Mouse (Mus musculus): Measurements from ENCODE around the gene Atp2b1. TPM values are rescaled to one million over a fixed set of nuclear protein-coding genes. Genes with fewer than 3 reads are reported as not detected.
A peak's percentile ranks its signal among the peaks of the same experiment; 100 is the strongest.

The Atp2b1 gene
- polyA plus RNA-seq, 1 experiment from 2014 or later, result 168 TPM

DNA sequence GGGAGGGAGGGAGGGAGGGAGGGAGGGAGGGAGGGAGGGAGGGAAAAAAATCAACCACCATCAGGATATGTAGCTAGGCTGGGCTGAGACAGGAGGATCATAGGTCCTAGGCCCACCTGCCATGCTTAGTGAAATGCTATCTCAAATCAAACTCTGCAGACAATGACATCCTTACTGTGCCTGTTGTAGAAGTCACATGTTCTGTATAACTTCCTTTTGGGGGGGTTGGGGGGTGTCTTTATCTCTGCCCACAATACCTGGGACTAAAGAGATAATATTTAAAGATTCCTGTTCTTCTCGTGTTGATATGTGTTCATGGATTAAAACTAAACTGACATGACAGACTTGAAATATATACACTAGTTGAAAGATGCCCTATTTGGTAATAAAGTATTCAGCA, 35.5 kb downstream of the Atp2b1 start:
- 76% methylated on average over 1 of the region's 1 CpGs for WGBS
- Histone ChIP-seq H3K4me1 (peaks cover 27% of the 10 kb centered on the region), H3K4me3 (replicated peaks) (no peak overlapping the region), H3K4me2 (no peak overlapping the region), H3K27me3 (no peaks in the 10 kb centered on the region), H3K36me3 (no peaks in the 10 kb centered on the region), H3K9me3 (replicated peaks) (no peaks in the 10 kb centered on the region), H3K27ac (no peak overlapping the region), H3K9ac (no peak overlapping the region)
- no peak for ATAC-seq (replicated peaks; ENCODE audit: low FRiP score)

GRCm38 (mm10) chr10:98951286-98952270, 37.4 kb downstream of the Atp2b1 start:
- H3K36me3 ChIP-seq, result no peaks in the 10 kb centered on the region
- no peak overlapping the region for H3K27ac ChIP-seq
- WGBS, result 63% methylated on average over 17 of the region's 17 CpGs
- peak; percentile 73 for ATAC-seq (replicated peaks; ENCODE audit: low FRiP score)
- no peak overlapping the region for H3K4me2 ChIP-seq
- no peaks in the 10 kb centered on the region for H3K9me3 ChIP-seq (replicated peaks)
- H3K4me3 ChIP-seq (replicated peaks), result no peak overlapping the region
- H3K27me3 ChIP-seq, result no peaks in the 10 kb centered on the region
- H3K9ac ChIP-seq, result no peak overlapping the region
- H3K4me1 ChIP-seq, result peaks cover 25% of the 10 kb centered on the region

DNA sequence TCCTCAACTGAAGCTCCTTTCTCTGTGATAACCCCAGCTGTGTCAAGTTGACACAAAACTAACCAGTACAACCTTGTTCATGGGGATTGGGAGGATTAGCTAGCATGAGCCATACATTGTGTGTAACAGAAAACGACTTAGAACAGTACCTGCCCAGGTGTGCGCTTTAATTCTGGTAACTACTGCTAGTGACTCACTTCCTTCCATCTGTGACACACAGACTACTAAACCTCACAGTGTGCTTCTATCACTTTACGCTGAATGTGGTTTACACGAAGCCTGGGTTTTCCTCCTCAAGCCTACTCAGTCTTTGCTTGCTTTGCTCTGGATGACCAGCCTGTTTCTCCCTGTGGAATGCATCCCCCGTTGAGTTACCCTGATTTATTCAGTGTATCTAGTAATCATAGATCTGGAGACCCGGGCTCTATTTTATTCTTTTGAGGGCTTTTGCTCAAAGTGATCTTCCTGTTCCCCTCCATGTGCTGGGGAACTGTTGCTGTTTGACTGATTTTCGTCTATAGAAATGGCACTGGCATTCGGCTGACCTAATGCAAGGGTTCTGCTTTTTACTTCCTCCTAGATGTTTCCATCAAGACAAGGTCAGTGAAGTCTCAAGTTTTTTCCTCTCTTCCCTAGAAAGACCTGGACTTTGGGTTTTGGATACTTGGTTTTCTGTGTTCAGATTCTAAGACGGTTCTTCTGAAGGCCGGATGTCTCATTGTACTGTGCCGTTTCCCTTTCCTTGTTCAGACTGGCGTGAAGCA, 40.2 kb downstream of the Atp2b1 start:
- Histone ChIP-seq H3K27ac (no peak overlapping the region), H3K36me3 (no peaks in the 10 kb centered on the region), H3K4me3 (replicated peaks) (no peak overlapping the region), H3K9ac (no peak overlapping the region), H3K9me3 (replicated peaks) (no peaks in the 10 kb centered on the region), H3K4me1 (peaks cover 26% of the 10 kb centered on the region), H3K4me2 (no peak overlapping the region), H3K27me3 (no peaks in the 10 kb centered on the region)
- ATAC-seq (replicated peaks; ENCODE audit: low FRiP score), result no peak
- 87% methylated on average over 12 of the region's 12 CpGs for WGBS

GRCm38 (mm10) chr10:98956124-98956523, 41.9 kb downstream of the Atp2b1 start:
- WGBS, result 96% methylated on average over 3 of the region's 3 CpGs
- no peaks in the 10 kb centered on the region for H3K36me3 ChIP-seq
- H3K4me3 ChIP-seq (replicated peaks), result no peak overlapping the region
- no peaks in the 10 kb centered on the region for H3K27me3 ChIP-seq
- no peak for ATAC-seq (replicated peaks; ENCODE audit: low FRiP score)
- no peak overlapping the region for H3K27ac ChIP-seq
- no peak overlapping the region for H3K9ac ChIP-seq
- no peak overlapping the region for H3K4me2 ChIP-seq
- H3K4me1 ChIP-seq, result peaks cover 22% of the 10 kb centered on the region
- H3K9me3 ChIP-seq (replicated peaks), result no peaks in the 10 kb centered on the region

- Histone ChIP-seq H3K4me3 (replicated peaks) (no peak overlapping the region), H3K36me3 (no peaks in the 10 kb centered on the region), H3K9ac (no peak overlapping the region), H3K27ac (no peak overlapping the region), H3K4me2 (no peak overlapping the region), H3K4me1 (peaks cover 12% of the 10 kb centered on the region), H3K27me3 (no peaks in the 10 kb centered on the region), H3K9me3 (replicated peaks) (no peaks in the 10 kb centered on the region)
- WGBS, result 30% methylated on average over 4 of the region's 4 CpGs
- ATAC-seq (replicated peaks; ENCODE audit: low FRiP score), result no peak
Measured at GRCm38 (mm10) chr10:98958752-98959151, 44.5 kb downstream of the Atp2b1 start.

DNA sequence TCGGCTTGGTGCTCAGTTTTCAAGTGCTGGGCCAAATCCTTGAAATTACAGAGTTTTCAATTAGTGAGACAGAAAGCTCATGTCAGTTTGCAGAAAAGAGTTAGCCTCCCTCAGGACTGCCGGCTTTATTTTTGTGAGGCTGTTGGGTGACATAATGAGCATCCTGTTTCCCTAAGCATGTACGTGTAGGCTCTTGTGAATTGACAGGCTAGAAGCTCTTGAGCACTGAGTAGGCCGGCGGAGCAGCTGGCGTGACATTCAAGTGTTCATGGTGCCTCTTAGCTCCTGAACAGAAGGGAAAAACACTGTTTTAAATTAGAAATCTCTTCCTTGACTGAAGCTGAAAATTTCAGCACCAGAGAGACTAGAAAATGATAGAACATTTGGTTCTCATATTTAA, 45.2 kb downstream of the Atp2b1 start:
- Histone ChIP-seq H3K9me3 (replicated peaks) (no peaks in the 10 kb centered on the region), H3K4me3 (replicated peaks) (no peak overlapping the region), H3K4me1 (peaks cover 12% of the 10 kb centered on the region), H3K27me3 (no peaks in the 10 kb centered on the region), H3K36me3 (no peaks in the 10 kb centered on the region), H3K27ac (no peak overlapping the region), H3K4me2 (no peak overlapping the region), H3K9ac (no peak overlapping the region)
- no peak for ATAC-seq (replicated peaks; ENCODE audit: low FRiP score)
- WGBS, result 70% methylated on average over 6 of the region's 6 CpGs

DNA sequence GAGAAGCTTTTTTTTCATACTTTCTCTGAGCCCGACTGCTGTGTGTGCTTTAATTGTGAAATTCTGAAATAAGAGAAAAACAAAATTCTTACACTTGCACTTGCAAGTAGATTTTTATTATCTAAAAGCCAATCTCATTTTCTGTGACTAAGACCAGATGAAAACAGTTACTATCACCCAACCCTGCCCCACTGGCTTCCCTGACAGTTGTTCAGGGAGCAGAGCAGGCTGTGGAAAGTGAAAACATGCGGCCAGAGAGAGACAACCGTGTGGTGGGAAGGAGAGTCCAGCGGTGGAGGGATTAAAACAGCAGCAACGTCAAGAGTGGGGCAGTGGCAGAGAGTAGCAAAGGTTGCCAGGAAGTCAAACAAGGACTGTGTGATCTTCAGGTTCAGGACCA, 46.7 kb downstream of the Atp2b1 start:
- Histone ChIP-seq H3K9me3 (replicated peaks) (no peaks in the 10 kb centered on the region), H3K27me3 (no peaks in the 10 kb centered on the region), H3K27ac (no peak overlapping the region), H3K36me3 (no peaks in the 10 kb centered on the region), H3K4me3 (replicated peaks) (no peak overlapping the region), H3K4me1 (peaks cover 17% of the 10 kb centered on the region), H3K4me2 (no peak overlapping the region), H3K9ac (no peak overlapping the region)
- WGBS, result 63% methylated on average over 5 of the region's 5 CpGs
- no peak for ATAC-seq (replicated peaks; ENCODE audit: low FRiP score)

DNA sequence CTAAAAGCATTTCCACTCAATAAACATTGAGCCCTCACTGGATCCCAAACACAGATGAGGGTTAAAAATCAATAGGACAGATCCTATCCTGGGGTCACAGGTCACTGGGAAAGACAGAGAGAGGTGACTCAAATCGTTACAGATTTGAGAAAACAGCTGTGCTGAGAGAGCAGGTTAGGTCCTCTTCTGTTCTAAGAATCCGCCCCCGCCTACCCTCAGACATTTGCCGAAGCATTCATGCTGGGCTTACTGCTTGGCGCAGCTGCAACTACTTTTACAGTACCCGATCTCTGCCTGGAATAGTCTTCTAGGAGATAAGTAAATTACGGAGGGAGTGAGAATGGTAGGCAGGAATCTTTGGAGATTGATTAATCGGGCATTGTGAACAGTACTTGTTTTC, 47.9 kb downstream of the Atp2b1 start:
- no peak overlapping the region for H3K4me2 ChIP-seq
- no peaks in the 10 kb centered on the region for H3K9me3 ChIP-seq (replicated peaks)
- H3K9ac ChIP-seq, result no peak overlapping the region
- H3K36me3 ChIP-seq, result no peaks in the 10 kb centered on the region
- H3K27ac ChIP-seq, result no peak overlapping the region
- peaks cover 28% of the 10 kb centered on the region for H3K4me1 ChIP-seq
- no peaks in the 10 kb centered on the region for H3K27me3 ChIP-seq
- WGBS, result 67% methylated on average over 8 of the region's 8 CpGs
- ATAC-seq (replicated peaks; ENCODE audit: low FRiP score), result no peak
- no peak overlapping the region for H3K4me3 ChIP-seq (replicated peaks)

DNA sequence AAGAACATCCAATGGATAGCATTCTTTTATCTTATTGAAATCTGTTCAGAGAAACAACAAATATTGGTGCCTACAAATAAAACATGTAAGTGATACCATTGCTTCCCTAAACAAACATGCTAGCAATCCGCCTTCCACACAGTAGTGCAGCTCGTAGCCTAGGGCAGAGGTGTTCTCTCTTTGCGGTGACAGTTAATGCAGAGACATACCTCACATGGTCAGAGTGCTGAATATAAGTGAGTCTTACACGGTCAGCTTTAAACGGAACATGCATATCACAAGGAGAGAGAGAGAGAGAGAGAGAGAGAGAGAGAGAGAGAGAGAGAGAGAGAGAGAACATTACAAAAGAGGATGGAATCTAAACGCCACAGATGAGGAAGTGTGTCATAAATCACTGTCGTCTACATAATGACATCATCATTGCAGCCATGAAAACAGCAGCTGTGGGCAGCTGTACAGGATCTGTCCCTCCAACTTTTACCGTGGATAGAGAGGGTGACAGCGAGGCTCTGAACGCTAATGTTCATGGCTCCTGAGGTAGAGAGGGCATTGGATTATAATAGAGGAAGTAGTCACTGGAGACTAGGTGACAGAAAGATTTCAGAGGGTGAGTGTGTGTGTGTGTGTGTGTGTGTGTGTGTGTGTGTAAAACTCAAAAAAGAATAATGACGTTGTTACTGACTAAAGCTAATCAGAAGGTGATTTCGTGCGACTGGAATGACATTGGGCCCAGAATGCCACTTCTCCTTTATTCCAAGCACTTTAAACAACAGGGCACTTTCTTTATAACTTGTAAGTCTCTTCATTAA, 52.4 kb downstream of the Atp2b1 start:
- no peak overlapping the region for H3K4me3 ChIP-seq (replicated peaks)
- peaks cover 14% of the 10 kb centered on the region for H3K36me3 ChIP-seq
- peaks cover 26% of the 10 kb centered on the region for H3K4me1 ChIP-seq
- H3K27me3 ChIP-seq, result no peaks in the 10 kb centered on the region
- ATAC-seq (replicated peaks; ENCODE audit: low FRiP score), result peak; percentile 85
- H3K27ac ChIP-seq, result peak overlapping the region; percentile 41; the same call in 1 of the 2 replicates
- WGBS, result 32% methylated on average over 13 of the region's 13 CpGs
- no peaks in the 10 kb centered on the region for H3K9me3 ChIP-seq (replicated peaks)
- no peak overlapping the region for H3K4me2 ChIP-seq
- no peak overlapping the region for H3K9ac ChIP-seq

GRCm38 (mm10) chr10:98967240-98967891, 53.2 kb downstream of the Atp2b1 start:
- Histone ChIP-seq H3K27ac (peak overlapping the region; percentile 0; the same call in 1 of the 2 replicates), H3K36me3 (peaks cover 16% of the 10 kb centered on the region), H3K4me3 (replicated peaks) (no peak overlapping the region), H3K4me2 (no peak overlapping the region), H3K9ac (no peak overlapping the region), H3K9me3 (replicated peaks) (no peaks in the 10 kb centered on the region), H3K4me1 (peaks cover 28% of the 10 kb centered on the region), H3K27me3 (no peaks in the 10 kb centered on the region)
- ATAC-seq (replicated peaks; ENCODE audit: low FRiP score), result no peak
- WGBS, result 55% methylated on average over 15 of the region's 15 CpGs

DNA sequence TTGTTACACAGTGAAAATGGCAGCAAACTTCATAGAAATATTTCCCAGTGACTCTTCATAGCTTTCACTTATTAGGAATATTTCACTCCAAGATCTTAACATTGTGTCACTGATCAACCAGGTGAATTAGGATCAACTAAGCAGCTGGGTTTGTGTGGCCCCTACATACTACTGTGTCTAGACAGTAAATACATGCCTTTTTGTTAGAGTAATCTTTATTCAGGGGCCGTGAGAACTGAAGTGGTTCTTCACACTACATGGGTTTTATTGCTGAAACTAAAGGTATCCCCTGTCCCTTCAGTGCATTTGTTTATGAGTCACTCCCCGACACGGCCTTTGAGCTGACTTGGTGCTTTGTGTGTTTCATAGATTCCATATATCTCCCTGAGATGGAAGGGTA, 56.7 kb downstream of the Atp2b1 start:
- H3K9me3 ChIP-seq (replicated peaks), result no peaks in the 10 kb centered on the region
- H3K27ac ChIP-seq, result no peak overlapping the region
- 50% methylated on average over 3 of the region's 3 CpGs for WGBS
- no peak overlapping the region for H3K4me3 ChIP-seq (replicated peaks)
- peaks cover 16% of the 10 kb centered on the region for H3K36me3 ChIP-seq
- ATAC-seq (replicated peaks; ENCODE audit: low FRiP score), result peak; percentile 37; the same call in 1 of the 2 replicates
- peaks cover 42% of the 10 kb centered on the region for H3K4me1 ChIP-seq
- H3K27me3 ChIP-seq, result no peaks in the 10 kb centered on the region
- no peak overlapping the region for H3K4me2 ChIP-seq
- H3K9ac ChIP-seq, result no peak overlapping the region

Measured in kidney, embryonic 15.5 days (tissue).